Mouse (Mus musculus) MEL (cell line): ENCODE data around the gene Rasgrp3. TPM values are rescaled to one million over a fixed set of nuclear protein-coding genes. Genes with fewer than 3 reads are reported as not detected.

Experiments
- DNase-seq: peaks from one replicate; pipeline ENCODE4 v3.0.0; 2011; ENCODE audit warnings: low read depth, low spot score
- H3K27ac ChIP-seq: 2 replicates; pipeline ENCODE4 v1.5.1; 2012; ENCODE audit warnings: low read depth, mild to moderate bottlenecking, control low read depth, low read length, moderate library complexity; ENCODE audit not compliant: control insufficient read depth
- H3K27me3 ChIP-seq, 2 experiments: fragments of 150-350 bp in 1 of 2; sonication (generic) in 1 of 2; 2 replicates each; pipeline ENCODE4 v1.6.1; 2012; ENCODE audit warnings: low read length in 2 of 2, mild to moderate bottlenecking in 2 of 2, improper control_type of control experiment in 1 of 2, moderate library complexity in 1 of 2; ENCODE audit not compliant: insufficient read depth in 2 of 2, control insufficient read depth in 1 of 2
- H3K36me3 ChIP-seq, 2 experiments: 2 replicates each; pipeline ENCODE4 v1.6.1; 2012 to 2014; ENCODE audit warnings: low read length in 2 of 2, improper control_type of control experiment in 1 of 2, inconsistent platforms in 1 of 2, mild to moderate bottlenecking in 1 of 2; ENCODE audit not compliant: insufficient read depth in 2 of 2, control insufficient read depth in 1 of 2
- H3K4me1 ChIP-seq, 2 experiments: fragments of 150-350 bp in 1 of 2; sonication (generic) in 1 of 2; 2 replicates each; pipeline ENCODE4 v1.6.1; 2012; ENCODE audit warnings: low read length in 2 of 2, improper control_type of control experiment in 1 of 2, mild to moderate bottlenecking in 1 of 2; ENCODE audit not compliant: insufficient read depth in 2 of 2, control insufficient read depth in 1 of 2
- H3K4me3 ChIP-seq, 2 experiments: fragments of 150-350 bp in 1 of 2; sonication (generic) in 1 of 2; 2 replicates each; pipeline ENCODE4 v1.5.1; 2012; ENCODE audit warnings: low read depth in 2 of 2, low read length in 2 of 2, mild to moderate bottlenecking in 2 of 2, moderate library complexity in 2 of 2, control low read depth in 1 of 2, improper control_type of control experiment in 1 of 2; ENCODE audit not compliant: control insufficient read depth in 1 of 2, insufficient read depth in 1 of 2
- H3K79me2 ChIP-seq: 2 replicates; pipeline ENCODE4 v1.6.1; 2012; ENCODE audit warnings: mild to moderate bottlenecking, low read length, moderate library complexity; ENCODE audit not compliant: control insufficient read depth, poor library complexity, insufficient read depth
- H3K9ac ChIP-seq: 2 replicates; pipeline ENCODE4 v1.6.1; 2012; ENCODE audit warnings: low read depth, mild to moderate bottlenecking, control low read depth, low read length, moderate library complexity; ENCODE audit not compliant: control insufficient read depth, poor library complexity, severe bottlenecking
- H3K9me3 ChIP-seq: fragments of 150-350 bp; sonication (generic); replicated peaks from 2 replicates; pipeline ENCODE4 v1.6.1; 2012; ENCODE audit warnings: mild to moderate bottlenecking, low read length, improper control_type of control experiment, moderate library complexity; ENCODE audit not compliant: insufficient read depth
- BHLHE40 ChIP-seq: IDR thresholded peaks from 2 replicates; pipeline ENCODE4 v1.6.1; 2012; ENCODE audit warnings: low read depth, mild to moderate bottlenecking, inconsistent platforms, low read length, improper control_type of control experiment, borderline replicate concordance
- CHD1 ChIP-seq: IDR thresholded peaks from 2 replicates; pipeline ENCODE4 v1.6.1; 2012; ENCODE audit warnings: low read depth, mild to moderate bottlenecking, inconsistent platforms, low read length, improper control_type of control experiment
- CHD2 ChIP-seq: IDR thresholded peaks from 2 replicates; pipeline ENCODE4 v1.6.1; 2011; ENCODE audit warnings: low read length, improper control_type of control experiment
- CTCF ChIP-seq, 3 experiments: IDR thresholded peaks in 2 of 3; conservative IDR thresholded peaks in 1 of 3; 2 replicates each; pipeline ENCODE4 v1.5.1; 2011 to 2012; ENCODE audit warnings: low read length in 3 of 3, low read depth in 2 of 3, mild to moderate bottlenecking in 2 of 3, improper control_type of control experiment in 1 of 3, inconsistent platforms in 1 of 3, mixed read lengths in 1 of 3, moderate library complexity in 1 of 3; ENCODE audit not compliant: control insufficient read depth in 1 of 3, insufficient read depth in 1 of 3, poor library complexity in 1 of 3, severe bottlenecking in 1 of 3
- E2F4 ChIP-seq: IDR thresholded peaks from 2 replicates; pipeline ENCODE4 v1.6.1; 2011; ENCODE audit warnings: low read depth, low read length, improper control_type of control experiment, borderline replicate concordance
- ELF1 ChIP-seq: IDR thresholded peaks from 2 replicates; pipeline ENCODE4 v1.6.1; 2014; ENCODE audit warnings: low read depth, mild to moderate bottlenecking, inconsistent platforms, low read length, improper control_type of control experiment, moderate library complexity
- GATA1 ChIP-seq: IDR thresholded peaks from 2 replicates; pipeline ENCODE4 v1.6.1; 2011; ENCODE audit warnings: low read depth, low read length, improper control_type of control experiment
- HCFC1 ChIP-seq: IDR thresholded peaks from 2 replicates; pipeline ENCODE4 v1.6.1; 2012; ENCODE audit warnings: low read depth, mild to moderate bottlenecking, inconsistent platforms, low read length, improper control_type of control experiment, moderate library complexity
- JUND ChIP-seq: IDR thresholded peaks from 2 replicates; pipeline ENCODE4 v1.6.1; 2011; ENCODE audit warnings: low read depth, mild to moderate bottlenecking, improper control_type of control experiment, low read length
- MXI1 ChIP-seq: IDR thresholded peaks from 2 replicates; pipeline ENCODE4 v1.6.1; 2011; ENCODE audit warnings: mild to moderate bottlenecking, low read depth, low read length, improper control_type of control experiment
- MYC ChIP-seq: IDR thresholded peaks from 2 replicates; pipeline ENCODE4 v1.6.1; 2011; ENCODE audit warnings: low read depth, mild to moderate bottlenecking, low read length, improper control_type of control experiment, moderate library complexity
- NELFE ChIP-seq: IDR thresholded peaks from 2 replicates; pipeline ENCODE4 v1.6.1; 2011; ENCODE audit warnings: low read depth, low read length, improper control_type of control experiment
- POLR2A ChIP-seq, 2 experiments: IDR thresholded peaks; 2 replicates each; pipeline ENCODE4 v1.6.1; 2011 to 2012; ENCODE audit warnings: low read length in 2 of 2, mild to moderate bottlenecking in 2 of 2, control low read depth in 1 of 2, improper control_type of control experiment in 1 of 2, low read depth in 1 of 2, moderate library complexity in 1 of 2; ENCODE audit not compliant: control insufficient read depth in 1 of 2, insufficient read depth in 1 of 2, poor library complexity in 1 of 2
- RCOR1 ChIP-seq: IDR thresholded peaks from 2 replicates; pipeline ENCODE4 v1.6.1; 2012; ENCODE audit warnings: low read depth, mild to moderate bottlenecking, inconsistent platforms, low read length, improper control_type of control experiment
- SIN3A ChIP-seq: IDR thresholded peaks from 2 replicates; pipeline ENCODE4 v1.6.1; 2012; ENCODE audit warnings: low read length, improper control_type of control experiment, inconsistent platforms
- ZC3H11A ChIP-seq: IDR thresholded peaks from 2 replicates; pipeline ENCODE4 v1.6.1; 2012; ENCODE audit warnings: low read depth, mild to moderate bottlenecking, inconsistent platforms, low read length, improper control_type of control experiment
- ZMIZ1 ChIP-seq: IDR thresholded peaks from 2 replicates; pipeline ENCODE4 v1.6.1; 2012; ENCODE audit warnings: low read depth, mild to moderate bottlenecking, inconsistent platforms, low read length, improper control_type of control experiment, moderate library complexity
- ZNF384 ChIP-seq: IDR thresholded peaks from 2 replicates; pipeline ENCODE4 v1.6.1; 2012; ENCODE audit warnings: low read depth, mild to moderate bottlenecking, inconsistent platforms, low read length, improper control_type of control experiment
- polyA plus RNA-seq, 2 experiments: library from polyadenylated mRNA; stranded (reverse) in 1 of 2; unstranded in 1 of 2; fragments of >175 nt in 1 of 2; fragments of >200 nt in 1 of 2; gene quantifications; 2 replicates each; pipeline versions ENCODE4 v1.2.1 to v1.2.4; 2012; ENCODE audit warnings: low replicate concordance in 2 of 2, low read depth in 1 of 2; ENCODE audit not compliant: insufficient read length in 2 of 2, insufficient read depth in 1 of 2, missing spikeins in 1 of 2
- total RNA-seq: library from RNA; depleted of rRNA; stranded (reverse); fragments of 300-350 nt; gene quantifications from 2 replicates; pipeline ENCODE4 v1.2.3, GENCODE M21; 2012

Gene Rasgrp3
- total and polyA plus RNA-seq, 3 experiments: not detected

DNA sequence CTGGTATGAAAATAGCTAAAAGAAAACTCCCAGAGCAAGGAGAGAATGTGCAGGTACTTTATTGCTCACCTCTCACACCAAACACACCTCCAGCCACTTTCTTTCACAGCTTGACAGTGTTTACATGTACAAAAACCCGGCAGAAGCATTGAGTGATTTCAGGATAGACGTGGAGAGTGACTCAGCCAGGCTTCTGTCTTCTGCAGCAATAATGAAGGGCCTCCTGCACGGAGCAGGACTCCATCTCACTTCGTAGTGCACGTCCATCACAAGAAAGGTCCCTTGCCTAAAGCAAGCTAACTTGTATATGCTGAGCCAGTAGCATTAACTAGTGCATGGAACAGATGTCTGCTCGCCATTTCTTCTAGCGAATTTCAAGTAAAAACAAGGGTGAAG, 101.4 kb downstream of the Rasgrp3 start:
- Histone ChIP-seq H3K9me3 (no peaks in the 10 kb centered on the region), H3K27ac (no peak overlapping the region), H3K27me3 (no peaks in the 10 kb centered on the region), H3K9ac (no peak overlapping the region), H3K4me1 (no peaks in the 10 kb centered on the region), H3K79me2 (0 out of 2 replicates have a peak, but pooled peaks cover under 1% of the 10 kb centered on the region), H3K4me3 (no peak overlapping the region), H3K36me3 (peaks cover 2 to 11% of the 10 kb centered on the region in 2 experiments)
- no peak for TF ChIP-seq CHD2
- TF ChIP-seq SIN3A: no peak
- no peak for TF ChIP-seq RCOR1
- TF ChIP-seq CTCF (IDR thresholded peaks at IDR 0.05 in 2 of 3, conservative IDR thresholded peaks at IDR 0.05 in 1 of 3; ENCODE audit: control insufficient read depth in 1 of 3, insufficient read depth in 1 of 3, low read depth in 2 of 3, low read length in 3 of 3, poor library complexity in 1 of 3, severe bottlenecking in 1 of 3): no peak
- no peak for DNase-seq

- H3K4me3 ChIP-seq: no peak overlapping the region
- H3K4me1 ChIP-seq: peaks cover 0 to 2% of the 10 kb centered on the region in 2 experiments; a peak in 2 of 4 replicates
- H3K27ac ChIP-seq: no peak overlapping the region
- no peaks in the 10 kb centered on the region for H3K9me3 ChIP-seq
- H3K79me2 ChIP-seq: peaks cover 4% of the 10 kb centered on the region; the same call in 1 of the 2 replicates
- H3K27me3 ChIP-seq: no peaks in the 10 kb centered on the region
- H3K9ac ChIP-seq: no peak overlapping the region
- H3K36me3 ChIP-seq: peaks cover 7 to 13% of the 10 kb centered on the region in 2 experiments
- TF ChIP-seq MYC (no peak), NELFE (no peak), MXI1 (no peak), E2F4 (no peak), HCFC1 (no peak), CHD1 (no peak), ELF1 (no peak), ZC3H11A (no peak)
- no peak for DNase-seq
Measured at GRCm38 (mm10) chr17:75538431-75538830, 102.7 kb downstream of the Rasgrp3 start.

GRCm38 (mm10) chr17:75539130-75539529, 103.4 kb downstream of the Rasgrp3 start:
- DNase-seq: no peak
- H3K27ac ChIP-seq: no peak overlapping the region
- H3K36me3 ChIP-seq: peaks cover 14 to 17% of the 10 kb centered on the region in 2 experiments
- no peak overlapping the region for H3K4me3 ChIP-seq
- no peak overlapping the region for H3K9ac ChIP-seq
- H3K27me3 ChIP-seq: no peaks in the 10 kb centered on the region
- TF ChIP-seq HCFC1 (no peak), E2F4 (no peak), BHLHE40 (no peak), ZNF384 (no peak), GATA1 (no peak), MYC (no peak), NELFE (no peak), RCOR1 (no peak), ZMIZ1 (no peak), ZC3H11A (no peak), MXI1 (no peak), ELF1 (no peak), POLR2A (IDR thresholded peaks at IDR 0.05; ENCODE audit: control insufficient read depth in 1 of 2, insufficient read depth in 1 of 2, low read depth in 1 of 2, low read length in 2 of 2, poor library complexity in 1 of 2) (no peak), JUND (no peak)
- TF ChIP-seq, all 39 proteins: peak for 0
- Histone ChIP-seq H3K79me2 (peaks cover 4% of the 10 kb centered on the region; the same call in 1 of the 2 replicates), H3K4me1 (peaks cover 1 to 8% of the 10 kb centered on the region in 2 experiments), H3K9me3 (no peaks in the 10 kb centered on the region)
